Mouse (Mus musculus): Measurements from ENCODE around the gene Khdrbs1. TPM values are rescaled to one million over a fixed set of nuclear protein-coding genes. Genes with fewer than 3 reads are reported as not detected.
"Not testable (repeated sequence)": the region's sequence is repeated elsewhere in the genome, so short reads cannot be mapped to it uniquely, and the experiment has no call there.

The Khdrbs1 gene
- total RNA-seq, 2 experiments from 2014 or later: 31.7 to 34.7 TPM

DNA sequence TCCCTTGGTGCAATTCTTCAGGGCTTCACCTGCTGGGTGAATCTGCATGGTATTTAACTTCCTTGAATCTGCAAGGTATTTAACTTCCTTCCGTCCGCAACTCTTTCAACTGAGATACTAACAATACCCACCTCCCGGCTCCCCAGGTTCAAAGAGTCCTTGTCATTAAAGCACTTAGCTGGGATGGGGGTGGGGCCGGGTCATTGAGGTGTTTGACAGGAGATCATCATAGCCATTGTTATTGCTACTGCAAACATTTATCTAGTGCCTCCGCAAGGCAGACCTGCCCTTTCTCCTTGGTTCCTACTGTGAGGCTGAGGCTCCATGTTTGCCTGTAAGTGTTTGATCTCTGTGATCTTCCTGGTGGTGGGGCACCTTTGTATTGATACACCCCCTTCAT lies 8.3 kb upstream of the Khdrbs1 start:
- DNase-seq: no peak
- intact Hi-C loops (cut with DNase I; ENCODE audit: low total_unique reads): no loop called here

DNA sequence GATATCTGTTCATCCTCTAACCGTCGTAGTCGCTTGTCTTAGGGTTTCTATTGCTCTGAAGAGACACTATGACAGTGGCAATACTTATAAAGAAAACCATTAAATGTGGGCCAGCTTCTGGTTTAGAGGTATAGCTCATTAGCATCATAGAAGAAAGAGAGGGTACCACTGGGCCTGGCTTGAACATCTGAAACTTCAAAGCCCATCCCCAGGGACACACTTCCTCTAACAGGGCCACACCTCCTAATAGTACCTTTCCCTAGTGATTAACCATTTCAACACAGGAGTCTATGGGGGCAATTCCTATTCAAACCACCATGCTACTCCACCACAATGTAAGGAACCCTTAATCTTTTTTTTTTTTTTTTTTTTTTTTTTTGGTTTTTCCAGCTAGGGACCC lies 4.5 kb upstream of the Khdrbs1 start:
- DNase-seq: no peak
- intact Hi-C loops (cut with DNase I; ENCODE audit: low total_unique reads): no loop called here

DNA sequence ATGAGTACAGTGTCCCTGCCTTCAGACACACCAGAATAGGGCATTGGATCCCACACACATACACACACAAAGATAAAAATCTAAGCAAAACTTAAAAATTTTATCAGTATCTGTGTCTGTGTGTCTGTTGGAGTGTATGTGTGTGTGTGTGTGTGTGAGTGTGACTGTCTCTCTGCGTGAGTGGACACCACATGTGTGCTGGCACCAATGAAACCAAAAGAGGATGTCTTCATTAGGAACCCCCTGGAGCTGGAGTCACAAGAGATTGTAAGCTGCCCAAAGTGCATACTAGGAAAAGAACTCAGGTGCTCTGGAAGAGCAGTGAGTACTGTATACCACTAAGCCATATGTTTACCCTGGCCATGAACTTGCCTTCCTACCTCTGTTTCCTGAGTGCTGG lies 4.0 kb upstream of the Khdrbs1 start:
- intact Hi-C loops (cut with DNase I; ENCODE audit: low total_unique reads): no loop called here
- no peak for DNase-seq

DNA sequence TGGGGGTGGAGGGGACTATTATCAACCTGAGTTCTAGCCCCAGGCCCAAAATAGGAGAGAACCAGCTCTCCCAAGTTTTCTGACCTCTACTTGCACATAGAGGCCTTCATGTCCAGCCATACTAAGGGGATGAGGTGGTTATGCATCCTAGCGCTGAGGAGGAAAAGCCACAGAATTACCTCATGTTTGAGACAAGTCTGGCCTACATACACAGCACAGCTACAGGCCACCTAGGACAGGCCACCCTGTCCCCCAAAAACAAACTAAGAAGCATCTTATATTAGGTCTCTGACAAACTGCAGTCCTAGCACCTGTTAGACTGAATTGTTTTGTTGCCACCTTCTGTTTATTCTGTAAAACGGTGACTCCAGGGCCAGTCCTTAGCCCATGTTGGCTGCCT lies 1.4 kb upstream of the Khdrbs1 start:
- intact Hi-C loops (cut with DNase I; ENCODE audit: low total_unique reads): no loop called here

DNA sequence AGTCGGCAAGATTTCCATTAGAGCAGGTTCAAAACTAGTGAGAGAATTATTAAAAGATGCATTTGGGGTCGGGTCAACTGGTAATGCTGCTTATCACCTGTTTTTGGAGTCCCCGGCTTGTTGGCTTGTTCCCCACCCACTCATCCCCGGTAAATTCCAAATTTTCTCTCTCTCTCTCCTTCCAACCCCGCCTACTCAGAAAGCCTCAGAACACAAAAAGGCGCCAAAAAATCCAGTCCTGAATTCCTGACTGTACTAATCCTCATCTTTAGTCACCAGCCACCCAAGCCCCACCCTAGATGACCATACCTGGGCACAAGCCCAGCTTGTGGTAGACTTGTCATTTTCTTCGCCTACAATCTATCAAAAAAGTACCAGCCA lies 897 bp upstream of the Khdrbs1 start:
- intact Hi-C loops (cut with DNase I; ENCODE audit: low total_unique reads): no loop called here
- no peak for DNase-seq

More for the DNA sequence above, 1.4 kb upstream of the Khdrbs1 start:
- no peak for DNase-seq

DNA sequence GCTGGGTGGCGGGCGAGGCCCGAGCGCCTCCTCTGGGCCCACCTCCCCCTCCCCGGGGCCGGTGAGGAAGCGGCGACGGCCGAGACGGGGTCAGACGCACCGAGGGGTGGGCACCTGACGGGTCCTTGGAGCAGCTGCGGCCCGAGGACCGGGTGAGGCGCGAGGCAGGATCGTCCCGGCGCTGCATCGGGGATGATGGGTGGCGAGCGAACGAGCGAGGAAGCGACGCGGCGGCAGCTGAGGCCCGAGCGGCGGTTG lies 200 bp downstream of the Khdrbs1 start:
- no peak for DNase-seq
- intact Hi-C loops (cut with DNase I; ENCODE audit: low total_unique reads): no loop called here

DNA sequence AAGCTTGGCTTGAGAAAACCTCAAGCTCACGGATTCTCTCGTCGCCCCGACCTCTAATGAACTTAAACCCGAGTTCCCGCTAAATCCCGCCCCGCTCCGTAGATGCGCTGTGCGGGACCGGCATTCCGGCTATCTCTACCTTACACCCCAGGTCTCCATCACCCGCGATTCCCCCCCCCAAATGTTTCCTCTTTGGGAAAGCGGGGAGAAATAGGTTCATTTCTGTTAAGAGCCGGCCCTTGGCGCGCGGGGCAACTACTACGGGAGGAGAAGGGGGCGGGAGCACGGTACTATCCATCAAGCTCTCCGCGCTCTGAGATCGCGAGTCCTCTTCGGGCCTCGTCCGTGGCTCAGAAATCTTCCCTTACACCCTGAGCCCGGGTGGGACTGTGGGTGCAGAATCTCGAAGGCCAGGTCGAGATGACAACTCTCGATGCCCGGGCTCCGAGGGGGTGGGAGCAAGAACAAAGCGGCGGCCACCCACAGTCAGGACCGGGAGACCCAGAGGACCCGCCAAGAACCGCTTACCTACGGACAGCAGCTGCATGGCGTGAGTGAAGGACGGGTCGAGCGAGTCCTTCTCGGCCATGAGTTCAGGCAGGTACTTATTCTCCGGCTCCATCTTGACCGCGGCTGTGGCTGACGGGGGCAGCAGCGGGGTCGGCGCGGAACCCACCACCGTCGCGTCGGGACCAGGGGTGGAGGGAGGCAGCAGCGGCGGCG lies 691 bp downstream of the Khdrbs1 start:
- intact Hi-C loops (cut with DNase I; ENCODE audit: low total_unique reads): no loop called here

DNA sequence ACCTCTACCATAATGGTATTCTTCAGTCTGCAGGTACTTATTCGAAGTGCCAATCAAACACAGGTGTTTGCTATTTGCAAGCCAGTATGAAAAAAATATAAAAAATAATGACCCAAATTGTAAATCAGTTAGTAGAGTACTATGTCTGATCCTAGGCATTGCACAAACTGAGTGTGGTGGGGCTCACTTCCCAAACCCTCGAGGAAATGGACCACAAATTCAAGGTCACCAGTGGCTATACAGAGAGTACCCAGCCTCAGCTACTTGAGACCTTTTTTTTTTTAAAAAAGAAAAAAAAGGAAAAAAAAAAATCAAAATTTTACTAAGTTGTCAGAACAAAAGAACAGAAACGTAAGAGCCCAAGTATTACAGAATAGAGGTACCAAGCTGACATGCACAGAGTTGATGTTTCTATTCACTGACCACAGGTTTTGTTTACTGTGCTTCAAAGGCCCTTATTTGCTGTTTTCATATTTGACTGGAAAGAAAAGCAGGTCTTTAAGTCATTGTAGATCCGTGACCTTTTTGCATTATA lies 2.9 kb downstream of the Khdrbs1 start:
- intact Hi-C loops (cut with DNase I; ENCODE audit: low total_unique reads): no loop called here
- DNase-seq: no peak

More for the DNA sequence above, 691 bp downstream of the Khdrbs1 start:
- peak; percentile 37 for DNase-seq

DNA sequence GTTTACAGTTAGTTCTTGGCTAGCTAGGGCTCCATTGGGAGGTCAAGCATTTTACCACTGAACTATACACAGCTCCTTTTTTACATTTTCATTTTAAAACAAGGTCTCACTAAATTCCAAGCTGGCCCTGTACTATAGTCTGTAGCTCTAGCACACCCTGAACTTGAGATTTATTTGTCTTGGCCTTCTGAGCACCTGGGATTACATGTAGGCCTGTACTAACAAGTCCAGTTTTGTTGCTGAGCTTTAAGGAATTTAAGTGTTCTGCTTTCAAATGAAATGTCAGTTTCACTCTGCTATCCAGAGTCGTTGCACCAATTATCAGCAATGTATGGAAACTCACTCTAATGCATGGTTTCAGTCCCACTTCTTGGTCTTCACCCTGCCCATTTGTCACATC lies 5.9 kb downstream of the Khdrbs1 start:
- intact Hi-C loops (cut with DNase I; ENCODE audit: low total_unique reads): no loop called here

DNA sequence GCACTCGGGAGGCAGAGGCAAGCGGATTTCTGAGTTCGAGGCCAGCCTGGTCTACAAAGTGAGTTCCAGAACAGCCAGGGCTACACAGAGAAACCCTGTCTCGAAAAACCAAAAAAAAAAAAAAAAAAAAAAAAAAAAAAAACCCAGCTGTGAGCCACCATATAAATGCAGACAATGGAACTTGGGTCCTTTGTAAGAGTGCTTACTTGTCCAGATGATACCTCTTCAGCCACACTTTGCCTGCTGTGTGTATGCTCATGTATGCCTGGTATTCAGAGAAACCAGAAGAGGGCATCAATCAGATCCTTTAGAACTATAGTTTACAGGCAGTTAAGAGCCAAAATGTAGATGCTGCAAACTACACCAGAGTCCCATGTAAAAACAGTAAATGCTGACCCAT lies 6.6 kb downstream of the Khdrbs1 start:
- DNase-seq; intact Hi-C loops (cut with DNase I; ENCODE audit: low total_unique reads): not testable (repeated sequence)

More for the DNA sequence above, 5.9 kb downstream of the Khdrbs1 start:
- no peak for DNase-seq

DNA sequence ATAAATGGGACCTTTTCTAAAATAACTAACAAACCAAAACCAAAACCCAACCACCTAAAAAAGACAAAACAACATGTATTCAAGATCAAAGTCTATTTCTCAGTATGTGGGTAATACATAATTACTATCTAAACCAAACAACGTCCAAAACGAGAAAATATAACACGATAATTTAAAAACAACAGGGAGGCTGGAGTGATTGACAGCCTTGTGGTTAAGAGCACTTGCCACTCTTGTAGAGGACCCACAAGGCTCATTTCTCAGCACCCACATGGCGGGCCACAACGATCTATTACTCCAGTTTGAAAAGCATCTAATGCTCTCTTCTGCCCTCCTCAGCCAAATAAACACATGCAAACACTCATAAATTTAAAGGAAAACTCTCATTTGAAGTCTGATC lies 10.7 kb downstream of the Khdrbs1 start:
- no peak for DNase-seq
- intact Hi-C loops (cut with DNase I; ENCODE audit: low total_unique reads): no loop called here

DNA sequence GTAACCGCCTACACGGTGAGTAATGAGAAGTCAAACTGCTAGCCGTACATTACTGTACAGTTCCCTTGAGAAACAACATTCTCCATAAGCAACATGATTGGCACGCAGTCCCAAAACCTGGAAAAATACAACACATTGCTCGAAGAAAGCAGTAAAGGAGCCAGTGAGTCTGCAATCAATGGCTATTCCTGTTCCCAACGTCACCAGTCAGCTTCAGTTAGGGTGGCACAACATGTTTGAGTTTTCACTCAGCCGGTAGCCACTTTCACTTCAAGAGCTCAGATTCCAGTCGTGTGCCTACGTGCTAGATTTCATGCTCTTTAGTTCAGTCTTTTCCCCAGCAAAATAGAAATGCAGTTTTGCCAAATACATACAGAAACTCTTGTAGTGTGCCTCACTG lies 25.8 kb downstream of the Khdrbs1 start:
- intact Hi-C loops (cut with DNase I; ENCODE audit: low total_unique reads): no loop called here
- no peak for DNase-seq

DNA sequence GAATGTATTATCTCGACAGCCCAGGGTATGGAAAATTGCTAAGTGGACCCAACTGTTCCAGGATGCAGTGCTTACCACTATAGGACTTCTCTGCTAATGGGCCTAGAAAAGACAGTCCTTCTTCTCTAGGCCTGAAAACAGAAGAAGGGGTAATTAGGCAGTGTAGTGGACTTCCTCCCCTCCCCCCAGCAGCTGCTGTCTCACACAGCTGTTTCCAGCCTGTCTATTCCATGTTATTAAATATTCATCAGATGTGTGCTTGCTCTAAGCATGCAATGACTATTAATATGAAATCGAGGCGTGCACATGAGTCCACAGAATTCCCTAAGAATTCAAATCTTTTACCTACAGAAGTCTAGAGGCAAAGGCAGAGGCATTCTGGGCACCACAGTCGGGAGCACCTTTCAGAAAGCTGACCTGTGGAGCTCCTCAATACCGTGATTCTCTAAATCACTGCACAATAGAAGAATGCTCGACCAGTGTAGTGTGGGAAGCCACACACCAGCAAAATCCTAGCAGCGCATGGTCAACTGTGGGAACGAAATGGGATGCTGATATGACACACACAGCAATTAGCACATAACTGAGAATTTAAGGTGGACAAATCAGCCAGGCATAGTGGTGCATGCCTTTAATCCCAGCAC lies 32.5 kb downstream of the Khdrbs1 start:
- peak; percentile 40 for DNase-seq

DNA sequence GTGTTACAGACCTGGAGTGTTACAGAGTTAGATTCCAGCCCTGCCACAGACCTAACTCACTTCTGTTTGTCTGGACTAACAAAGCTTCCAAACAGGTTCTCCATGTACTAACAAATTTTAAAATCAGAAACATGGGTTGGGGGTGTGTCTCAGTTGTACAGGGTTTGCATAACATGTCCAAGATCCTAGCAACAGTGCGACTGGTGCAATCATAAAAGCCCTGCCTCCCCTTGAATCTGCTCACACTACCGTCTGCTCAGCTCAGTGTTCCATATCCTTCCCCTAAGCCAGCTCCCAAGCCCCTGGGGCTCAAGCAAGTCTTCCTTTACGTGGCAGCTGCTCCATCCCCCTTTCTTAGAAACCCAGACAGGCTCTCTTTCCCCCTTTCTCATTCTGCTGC lies 35.4 kb downstream of the Khdrbs1 start:
- intact Hi-C loops (cut with DNase I; ENCODE audit: low total_unique reads): loop anchor here (10.0 kb wide), 2 partner anchors 78 to 228 kb away; no protein-coding TSS in a partner anchor
- no peak for DNase-seq

More for the DNA sequence above, 32.5 kb downstream of the Khdrbs1 start:
- intact Hi-C loops (cut with DNase I; ENCODE audit: low total_unique reads): loop anchor here (10.0 kb wide), 2 partner anchors 75 to 225 kb away; no protein-coding TSS in a partner anchor

DNA sequence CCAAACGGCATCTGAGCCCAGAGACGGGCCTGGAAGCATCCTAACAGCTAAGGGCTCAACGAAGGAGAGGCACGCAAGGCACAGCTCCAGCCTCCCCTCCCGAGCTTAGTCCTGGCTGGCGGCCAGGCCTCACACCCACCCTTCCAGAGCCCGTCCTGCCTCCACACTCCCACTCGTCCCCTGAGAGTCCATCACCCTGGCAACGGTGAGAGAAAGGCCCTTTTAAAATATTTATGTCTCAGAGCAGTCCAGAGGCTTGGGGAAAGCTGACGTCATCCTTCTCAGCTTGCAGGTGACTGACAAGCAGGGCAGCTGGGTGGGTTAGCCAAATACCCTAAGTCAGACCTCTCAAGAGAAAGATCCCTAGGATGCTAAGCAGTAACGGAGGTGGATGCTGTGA lies 39.6 kb downstream of the Khdrbs1 start:
- peak; percentile 53 for DNase-seq
- intact Hi-C loops (cut with DNase I; ENCODE audit: low total_unique reads): loop anchor here (10.0 kb wide), 2 partner anchors 82 to 232 kb away; no protein-coding TSS in a partner anchor

DNA sequence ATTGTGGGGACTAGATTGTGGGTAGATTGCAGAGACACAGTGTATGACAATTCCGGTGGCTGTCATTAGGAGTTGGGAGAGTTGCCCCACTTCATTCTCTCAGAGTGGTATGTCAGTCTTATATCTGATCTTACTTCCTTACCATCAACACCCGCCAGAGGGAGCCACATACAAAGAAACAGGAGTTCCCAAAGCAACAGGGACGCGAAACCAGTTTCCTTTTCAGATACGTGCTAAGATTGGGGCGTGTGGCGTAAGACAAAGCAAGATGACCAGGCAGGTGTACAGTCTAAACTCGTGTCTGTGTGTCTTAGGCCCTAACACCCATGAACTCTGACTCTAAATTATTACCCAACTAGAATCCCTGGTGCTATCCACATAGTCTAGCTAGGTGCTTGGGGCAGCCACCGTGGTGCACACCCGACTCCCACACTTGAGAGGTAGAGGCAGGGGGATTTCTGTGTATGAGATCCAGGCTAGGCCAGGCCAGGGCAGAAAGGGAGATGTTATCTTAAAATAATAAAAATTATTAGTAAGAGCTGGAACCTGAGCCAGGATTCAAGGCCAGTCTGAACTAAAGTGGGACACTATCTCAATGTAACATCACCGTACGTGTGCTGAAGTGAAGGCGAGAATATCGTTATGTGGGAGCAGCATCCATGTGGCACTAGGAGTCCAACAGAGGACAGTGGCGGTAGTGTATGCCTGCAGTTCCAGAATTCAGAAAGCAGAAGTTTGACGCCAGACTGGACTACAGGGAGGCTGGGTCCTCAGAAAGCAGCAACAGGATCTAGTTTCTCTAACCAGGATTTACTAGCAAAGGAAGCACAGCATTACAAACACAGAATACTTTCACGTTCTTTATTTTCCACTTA lies 40.4 kb downstream of the Khdrbs1 start:
- intact Hi-C loops (cut with DNase I; ENCODE audit: low total_unique reads): loop anchor here (10.0 kb wide), 2 partner anchors 83 to 233 kb away; no protein-coding TSS in a partner anchor
- peak; percentile 80 for DNase-seq

DNA sequence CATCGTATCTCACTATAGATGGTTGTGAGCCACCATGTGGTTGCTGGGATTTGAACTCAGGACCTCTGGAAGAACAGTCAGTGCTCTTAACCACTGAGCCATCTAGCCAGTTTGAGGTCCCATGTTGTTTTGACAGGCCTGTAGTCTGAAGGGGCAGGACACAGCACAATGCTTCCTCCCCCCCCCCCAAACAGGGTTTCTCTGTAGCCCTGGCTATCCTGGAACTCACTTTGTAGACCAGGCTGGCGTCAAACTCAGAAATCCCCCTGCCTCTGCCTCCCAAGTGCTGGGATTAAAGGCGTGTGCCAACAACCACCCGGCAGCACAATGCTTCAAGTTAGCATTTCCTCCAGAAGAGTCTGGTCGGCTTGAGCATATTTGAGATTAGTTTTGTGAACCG lies 41.4 kb downstream of the Khdrbs1 start:
- intact Hi-C loops (cut with DNase I; ENCODE audit: low total_unique reads): loop anchor here (10.0 kb wide), 2 partner anchors 84 to 234 kb away; no protein-coding TSS in a partner anchor
- DNase-seq: not testable (repeated sequence)

DNA sequence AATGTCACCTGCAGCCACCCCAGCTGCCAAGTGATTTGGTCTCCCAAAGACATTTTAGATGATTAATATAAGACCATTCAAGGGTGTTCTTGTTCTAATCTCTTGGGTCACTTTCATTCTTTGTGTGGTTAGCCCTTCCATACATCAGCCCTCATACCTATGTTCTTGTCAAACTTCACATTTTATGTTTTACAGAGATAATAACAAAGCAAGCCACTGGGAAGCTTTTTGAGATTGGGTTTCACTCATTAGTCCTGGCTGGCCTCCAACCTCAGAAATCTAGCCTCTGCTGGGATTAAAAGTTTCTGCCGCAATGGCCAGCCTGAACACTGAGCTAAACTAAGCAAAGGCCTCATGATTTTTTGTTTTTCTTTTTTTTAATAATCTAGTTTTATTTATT lies 41.9 kb downstream of the Khdrbs1 start:
- no peak for DNase-seq
- intact Hi-C loops (cut with DNase I; ENCODE audit: low total_unique reads): loop anchor here (10.0 kb wide), 2 partner anchors 85 to 235 kb away; no protein-coding TSS in a partner anchor

DNA sequence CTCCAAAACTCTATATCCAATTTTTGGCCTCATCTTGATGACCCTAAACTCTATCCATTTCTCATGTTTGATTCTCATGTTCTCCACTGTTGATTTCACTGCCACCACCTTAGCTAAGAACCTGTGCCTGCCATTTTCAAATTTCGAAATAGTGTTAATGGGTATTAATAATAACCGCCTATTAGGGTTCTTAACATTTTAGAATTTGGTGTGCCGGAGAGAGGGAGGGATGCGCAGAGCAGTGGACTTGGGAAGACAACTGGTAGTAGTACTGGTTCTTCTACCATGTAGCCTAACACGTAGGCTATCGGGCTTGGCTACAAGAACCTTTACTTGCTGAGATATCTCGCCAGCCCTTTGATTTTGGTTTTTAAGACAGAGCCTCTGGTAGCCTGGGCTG lies 44.9 kb downstream of the Khdrbs1 start:
- DNase-seq: no peak
- intact Hi-C loops (cut with DNase I; ENCODE audit: low total_unique reads): no loop called here
